Mouse (Mus musculus) megakaryocyte, embryonic 14.5 days (primary cell): ENCODE measurements around the gene Gabrb1.

ENCODE experiments used
- FLI1 ChIP-seq: IDR thresholded peaks from 2 replicates; pipeline ENCODE4 v1.6.1; 2012; ENCODE audit warnings: low read length, inconsistent platforms, mixed read lengths
- GATA1 ChIP-seq: IDR thresholded peaks from 3 replicates; pipeline ENCODE4 v1.6.1; 2012; ENCODE audit warnings: mixed read lengths, low read length, inconsistent platforms, borderline replicate concordance

DNA sequence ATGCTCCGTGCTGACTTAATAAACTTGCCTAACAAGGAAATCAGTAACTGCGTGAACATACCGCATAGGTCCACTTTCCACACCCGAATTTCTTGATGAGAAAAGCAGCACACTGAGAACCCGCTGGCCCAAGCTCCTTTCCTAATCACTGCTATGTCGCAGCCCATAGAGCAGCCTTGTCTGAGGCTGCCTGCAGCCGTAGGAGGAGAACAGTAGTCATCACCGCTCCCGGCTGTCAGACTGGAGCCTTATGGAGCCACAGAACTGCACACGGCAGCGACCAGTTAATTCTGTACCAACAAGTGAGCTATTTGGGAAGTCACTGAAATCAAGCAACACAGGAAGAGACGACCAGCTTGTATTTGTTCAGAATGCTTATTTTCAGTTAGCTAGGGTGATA lies 500.8 kb downstream of the Gabrb1 start:
- TF ChIP-seq GATA1 = no peak
- TF ChIP-seq FLI1 = no peak
